Mouse (Mus musculus): ENCODE data around the gene Olfr849.

Olfr849 gene

DNA sequence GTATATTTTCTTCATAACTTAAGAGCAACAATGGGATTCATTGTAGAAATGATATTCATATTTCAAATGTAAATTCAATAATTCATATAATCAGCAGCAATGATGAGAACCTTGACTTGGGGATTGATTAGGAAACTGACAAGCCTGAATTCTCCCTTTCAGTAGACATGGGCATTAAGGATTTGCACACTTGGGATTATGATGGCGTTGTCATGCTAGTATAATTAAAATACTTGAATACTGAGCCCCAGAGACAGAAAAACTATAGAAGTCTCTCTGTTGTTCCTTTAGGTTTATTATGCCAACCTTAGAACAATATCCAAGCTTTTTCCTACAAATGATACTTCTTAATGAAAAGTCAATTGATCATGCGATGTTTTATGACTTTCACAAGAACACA lies at the start of gene Olfr849:
Gene Olfr849, plus strand, starts transcription at position 301 of the 400 bp plus-strand sequence.
- DNase-seq (ENCODE audit: low spot score) = no peak

DNA sequence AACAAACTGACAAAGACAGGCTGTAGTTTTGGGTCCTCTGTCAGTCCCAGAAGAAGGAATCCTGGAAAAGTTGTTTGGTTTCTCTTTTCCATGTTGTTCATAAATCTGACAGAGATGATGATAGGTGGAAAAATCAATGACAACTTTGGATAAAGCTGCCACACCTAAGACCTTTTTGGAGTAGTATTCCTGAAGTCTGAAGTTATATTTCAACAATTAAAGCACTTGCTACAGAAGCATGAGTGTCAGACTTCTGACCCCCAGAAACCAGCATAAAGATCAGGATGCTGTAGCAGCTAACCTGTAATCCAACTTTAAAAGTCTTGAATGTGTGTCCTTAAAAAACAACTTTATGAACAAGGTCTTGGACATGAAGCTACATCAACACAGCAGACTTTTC lies 38.1 kb downstream of the Olfr849 start, which contains the start of gene Olfr850:
Gene Olfr850, minus strand, starts transcription at position 101 of the 400 bp plus-strand sequence.
- DNase-seq (ENCODE audit: low spot score) = no peak

DNA sequence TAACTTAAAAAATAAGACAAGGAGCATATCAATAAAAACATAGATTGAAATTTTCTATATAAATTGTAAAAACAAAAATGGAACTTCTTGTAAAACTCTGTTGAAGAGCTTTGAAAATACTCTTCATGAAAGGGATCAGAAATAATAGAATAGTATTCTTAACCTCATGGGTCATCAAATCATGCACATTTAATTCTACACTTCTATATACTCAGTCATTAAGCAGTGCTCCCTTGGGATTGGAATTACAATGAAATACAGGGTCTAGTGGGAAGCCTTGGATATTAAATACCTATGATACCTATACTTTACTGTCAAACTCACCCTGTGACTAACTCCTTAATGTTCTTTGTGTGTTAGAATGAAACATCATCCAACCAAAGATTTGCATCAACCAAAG lies 52.9 kb downstream of the Olfr849 start, which contains the start of gene Olfr851:
Gene Olfr851, plus strand, starts transcription at position 301 of the 400 bp plus-strand sequence.
- DNase-seq (ENCODE audit: low spot score) = no peak
